Mouse (Mus musculus) forebrain, embryonic 16.5 days (tissue): ENCODE results near the gene Hist1h2ak. TPM values are rescaled to one million over a fixed set of nuclear protein-coding genes. Genes with fewer than 3 reads are reported as not detected.
"Not testable (repeated sequence)": the region's sequence is repeated elsewhere in the genome, so short reads cannot be mapped to it uniquely, and the experiment has no call there.

ENCODE experiments used
- ATAC-seq: fragments of 200-750 bp; cut with Nextera tagmentation; 2 replicates; pipeline ENCODE4 v1.8.0; 2017; ENCODE audit warnings: mild to moderate bottlenecking, moderate library complexity
- H3K27ac ChIP-seq: fragments of 300-500 bp; sonication (generic); 2 replicates; pipeline ENCODE4 v1.5.1; 2014; ENCODE audit warnings: low read length, control low read depth
- H3K27me3 ChIP-seq: fragments of 300-500 bp; sonication (generic); replicated peaks from 2 replicates; pipeline ENCODE4 v1.6.1; 2014; ENCODE audit warnings: low read length; ENCODE audit not compliant: control insufficient read depth, insufficient read depth
- H3K36me3 ChIP-seq: fragments of 300-500 bp; sonication (generic); 2 replicates; pipeline ENCODE4 v1.6.1; 2014; ENCODE audit not compliant: control insufficient read depth, insufficient read depth
- H3K4me1 ChIP-seq: fragments of 300-500 bp; sonication (generic); replicated peaks from 2 replicates; pipeline ENCODE4 v1.6.1; 2014; ENCODE audit warnings: low read length; ENCODE audit not compliant: control insufficient read depth, insufficient read depth
- H3K4me2 ChIP-seq: fragments of 300-500 bp; sonication (generic); 2 replicates; pipeline ENCODE4 v1.6.1; 2014; ENCODE audit warnings: mild to moderate bottlenecking, low read length, control low read depth
- H3K4me3 ChIP-seq: fragments of 300-500 bp; sonication (generic); replicated peaks from 2 replicates; pipeline ENCODE4 v1.5.1; 2014; ENCODE audit warnings: mild to moderate bottlenecking, low read length, control low read depth
- H3K9ac ChIP-seq: fragments of 300-500 bp; sonication (generic); replicated peaks from 2 replicates; pipeline ENCODE4 v1.6.1; 2014; ENCODE audit warnings: low read depth, low read length, control low read depth
- H3K9me3 ChIP-seq: fragments of 300-500 bp; sonication (generic); 2 replicates; pipeline ENCODE4 v1.6.1; 2016; ENCODE audit warnings: low read length; ENCODE audit not compliant: control insufficient read depth
- WGBS: fragments of 180-500 bp; shearing (Covaris S2); extraction: QIAGEN DNeasy Blood & Tissue Kit; methylation state at CpG from one replicate; pipeline ENCODE4 v1.1.7; 2014; 5-methylcytosine and 5-hydroxymethylcytosine counted together
- polyA plus RNA-seq: library from polyadenylated mRNA; unstranded; fragments of >200 nt; fragmentation: Nextera tagmentation; extraction: Ambion mirVana; gene quantifications from 2 replicates; pipeline ENCODE4 v1.2.1, GENCODE M21; 2015

Hist1h2ak gene
- polyA plus RNA-seq, 1 experiment from 2014 or later: 12.3 TPM

DNA sequence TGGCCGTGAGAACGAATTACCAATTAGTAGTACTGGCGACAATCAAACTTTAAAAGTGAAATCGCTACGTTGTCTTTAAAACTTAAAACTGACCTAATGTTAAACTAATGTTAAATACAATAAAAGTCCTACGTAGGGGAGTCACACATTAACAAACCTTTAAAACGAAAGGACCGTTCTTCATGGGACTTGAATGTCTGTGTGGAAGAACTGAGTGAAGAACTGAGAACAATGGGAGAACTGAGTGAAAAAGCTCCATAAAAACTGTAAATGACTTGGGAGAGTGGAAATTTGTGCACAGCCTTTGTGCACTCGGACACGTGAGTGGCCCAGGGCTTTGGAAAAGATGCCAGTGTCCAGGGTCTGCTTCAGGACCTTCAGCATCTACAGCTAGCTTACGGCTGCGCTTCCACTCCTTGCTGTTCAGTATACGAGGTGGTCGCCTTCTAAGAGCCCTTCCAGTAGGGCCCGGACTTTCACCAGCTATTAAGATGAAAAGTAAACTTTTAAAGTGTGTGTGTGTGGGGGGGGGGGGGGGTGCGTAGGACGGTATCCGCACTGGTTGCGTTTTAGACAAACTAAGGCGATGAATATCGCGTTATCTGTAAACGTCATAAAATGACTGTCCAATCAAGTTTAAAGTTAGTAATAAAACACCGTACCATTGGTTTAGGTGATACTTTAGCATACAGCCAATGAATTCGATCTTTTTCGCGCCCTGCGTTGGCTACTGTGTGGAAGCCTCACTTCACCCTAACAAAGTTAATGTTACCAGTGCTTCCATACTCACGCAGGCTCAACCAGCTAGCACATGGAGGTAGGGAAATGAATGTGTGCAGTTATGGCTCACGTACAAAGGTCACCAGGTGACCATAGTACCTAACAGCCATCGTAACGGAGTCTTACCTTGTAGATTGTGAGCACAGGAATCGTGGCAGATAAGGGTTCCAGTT, 25.5 kb upstream of the Hist1h2ak start:
- Histone ChIP-seq H3K4me1 (peaks cover 28% of the 10 kb centered on the region), H3K36me3 (no peaks in the 10 kb centered on the region), H3K9me3 (no peaks in the 10 kb centered on the region), H3K27me3 (no peaks in the 10 kb centered on the region), H3K4me2 (peak overlapping the region; percentile 95), H3K4me3 (peak overlapping the region; percentile 71), H3K27ac (peak overlapping the region; percentile 87), H3K9ac (peak overlapping the region; percentile 71)
- ATAC-seq: peak; percentile 93
- 3% methylated on average over 33 of the region's 33 CpGs for WGBS

DNA sequence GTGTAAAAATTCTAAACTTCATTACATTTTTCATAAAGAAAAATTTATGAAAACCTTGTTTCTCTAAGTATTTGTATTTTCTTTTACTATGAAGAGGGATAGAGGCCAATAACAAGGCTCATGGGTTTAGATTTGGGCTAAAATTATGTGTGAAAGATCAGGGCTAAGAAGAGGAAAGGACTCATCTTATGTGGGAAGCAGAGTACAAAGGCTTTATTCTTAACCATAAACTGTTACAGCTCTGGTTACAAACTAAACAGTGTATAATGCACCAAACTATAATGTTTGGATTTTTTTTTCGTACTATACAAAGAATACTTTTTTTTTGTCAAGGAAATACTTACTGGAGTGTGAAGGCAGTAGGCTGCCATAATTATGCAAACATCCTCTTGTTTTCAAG, 2.1 kb upstream of the Hist1h2ak start:
- Histone ChIP-seq H3K27ac (no peak overlapping the region), H3K4me2 (no peak overlapping the region), H3K36me3 (no peaks in the 10 kb centered on the region), H3K4me3 (no peak overlapping the region), H3K27me3 (no peaks in the 10 kb centered on the region), H3K4me1 (peaks cover 11% of the 10 kb centered on the region), H3K9me3 (no peaks in the 10 kb centered on the region), H3K9ac (no peak overlapping the region)
- no peak for ATAC-seq
- WGBS: 61% methylated on average over 1 of the region's 1 CpGs

- not testable (repeated sequence) for H3K27me3 ChIP-seq, H3K9me3 ChIP-seq, ATAC-seq, H3K36me3 ChIP-seq
- Histone ChIP-seq H3K4me1 (peaks cover 11% of the 10 kb centered on the region), H3K4me3 (peak overlapping the region; percentile 51), H3K9ac (0 out of 2 replicates have a peak overlapping the region, but pooled peaks have one; percentile 29), H3K27ac (peak overlapping the region; percentile 86), H3K4me2 (peak overlapping the region; percentile 66)
- 0% methylated on average over 8 of the region's 26 CpGs for WGBS
Measured at GRCm38 (mm10) chr13:21754294-21755001, 821 bp upstream of the Hist1h2ak start.

DNA sequence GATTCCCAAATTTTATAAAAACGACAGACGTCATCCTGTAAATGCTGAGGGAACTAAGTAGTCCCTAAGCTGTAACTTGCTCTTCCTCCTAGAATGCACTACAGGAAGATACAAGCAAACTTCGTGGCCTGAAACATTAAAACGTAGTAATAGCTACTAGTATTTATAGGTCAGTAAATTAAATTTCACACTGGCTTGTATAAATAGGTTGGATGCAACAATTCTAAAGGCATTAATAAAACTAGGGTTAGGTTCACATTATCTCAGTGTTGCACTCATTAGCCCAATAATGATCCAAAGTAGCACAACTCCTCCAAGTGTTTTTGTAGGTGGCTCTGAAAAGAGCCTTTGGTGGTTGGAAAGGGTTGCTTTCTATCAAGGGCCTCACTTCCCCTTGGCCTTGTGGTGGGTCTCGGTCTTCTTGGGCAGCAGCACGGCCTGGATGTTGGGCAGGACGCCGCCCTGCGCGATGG, 540 bp downstream of the Hist1h2ak start:
- WGBS: 1% methylated on average over 10 of the region's 10 CpGs
- peak overlapping the region; percentile 85 for H3K4me2 ChIP-seq
- H3K27ac ChIP-seq: peak overlapping the region; percentile 94

GRCm38 (mm10) chr13:21752356-21752755, 1.3 kb downstream of the Hist1h2ak start:
- WGBS: 42% methylated on average over 3 of the region's 3 CpGs
- peaks cover 19% of the 10 kb centered on the region for H3K4me1 ChIP-seq
- peak overlapping the region; percentile 25; the same call in 1 of the 2 replicates for H3K4me2 ChIP-seq
- H3K27ac ChIP-seq: peak overlapping the region; percentile 37; the same call in 1 of the 2 replicates
- ATAC-seq: no peak
- no peaks in the 10 kb centered on the region for H3K36me3 ChIP-seq
- no peaks in the 10 kb centered on the region for H3K9me3 ChIP-seq
- H3K9ac ChIP-seq: no peak overlapping the region; the same call in 1 of the 2 replicates
- no peak overlapping the region for H3K4me3 ChIP-seq
- no peaks in the 10 kb centered on the region for H3K27me3 ChIP-seq

More for the DNA sequence above, 540 bp downstream of the Hist1h2ak start:
- Histone ChIP-seq H3K9ac (peak overlapping the region; percentile 64), H3K9me3 (no peaks in the 10 kb centered on the region), H3K4me3 (peak overlapping the region; percentile 51), H3K4me1 (peaks cover 16% of the 10 kb centered on the region), H3K36me3 (no peaks in the 10 kb centered on the region), H3K27me3 (no peaks in the 10 kb centered on the region)
- no peak for ATAC-seq

DNA sequence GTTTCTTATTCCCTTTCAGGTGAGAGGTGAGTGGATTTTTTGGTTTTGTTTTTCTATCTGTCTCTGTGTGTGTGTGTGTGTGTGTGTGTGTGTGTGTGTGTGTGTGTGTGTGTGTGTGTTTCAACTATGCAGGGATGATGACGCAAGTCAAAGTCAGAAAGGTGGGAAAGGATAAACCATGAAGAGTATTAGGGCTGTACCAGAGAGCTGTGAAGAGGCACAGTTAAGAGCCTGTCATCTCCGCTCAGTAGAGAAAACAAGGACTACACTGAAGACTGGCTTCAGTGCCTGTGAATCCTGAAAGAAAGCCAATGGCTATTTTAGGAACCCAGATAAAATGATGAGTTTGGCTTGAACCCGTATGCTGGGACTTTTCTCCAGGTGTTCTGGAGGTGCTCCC, 1.8 kb downstream of the Hist1h2ak start:
- H3K4me2 ChIP-seq: no peak overlapping the region
- no peaks in the 10 kb centered on the region for H3K36me3 ChIP-seq
- H3K4me3 ChIP-seq: no peak overlapping the region
- no peak for ATAC-seq
- no peak overlapping the region for H3K27ac ChIP-seq
- no peaks in the 10 kb centered on the region for H3K9me3 ChIP-seq
- no peaks in the 10 kb centered on the region for H3K27me3 ChIP-seq
- H3K9ac ChIP-seq: no peak overlapping the region
- WGBS: 72% methylated on average over 3 of the region's 3 CpGs
- peaks cover 21% of the 10 kb centered on the region for H3K4me1 ChIP-seq

GRCm38 (mm10) chr13:21751417-21751816, 2.2 kb downstream of the Hist1h2ak start:
- H3K27me3 ChIP-seq: no peaks in the 10 kb centered on the region
- H3K4me1 ChIP-seq: peaks cover 21% of the 10 kb centered on the region
- no peak overlapping the region for H3K4me2 ChIP-seq
- no peak overlapping the region for H3K4me3 ChIP-seq
- ATAC-seq: no peak
- no peak overlapping the region for H3K9ac ChIP-seq
- no peaks in the 10 kb centered on the region for H3K36me3 ChIP-seq
- no peak overlapping the region for H3K27ac ChIP-seq
- no peaks in the 10 kb centered on the region for H3K9me3 ChIP-seq

DNA sequence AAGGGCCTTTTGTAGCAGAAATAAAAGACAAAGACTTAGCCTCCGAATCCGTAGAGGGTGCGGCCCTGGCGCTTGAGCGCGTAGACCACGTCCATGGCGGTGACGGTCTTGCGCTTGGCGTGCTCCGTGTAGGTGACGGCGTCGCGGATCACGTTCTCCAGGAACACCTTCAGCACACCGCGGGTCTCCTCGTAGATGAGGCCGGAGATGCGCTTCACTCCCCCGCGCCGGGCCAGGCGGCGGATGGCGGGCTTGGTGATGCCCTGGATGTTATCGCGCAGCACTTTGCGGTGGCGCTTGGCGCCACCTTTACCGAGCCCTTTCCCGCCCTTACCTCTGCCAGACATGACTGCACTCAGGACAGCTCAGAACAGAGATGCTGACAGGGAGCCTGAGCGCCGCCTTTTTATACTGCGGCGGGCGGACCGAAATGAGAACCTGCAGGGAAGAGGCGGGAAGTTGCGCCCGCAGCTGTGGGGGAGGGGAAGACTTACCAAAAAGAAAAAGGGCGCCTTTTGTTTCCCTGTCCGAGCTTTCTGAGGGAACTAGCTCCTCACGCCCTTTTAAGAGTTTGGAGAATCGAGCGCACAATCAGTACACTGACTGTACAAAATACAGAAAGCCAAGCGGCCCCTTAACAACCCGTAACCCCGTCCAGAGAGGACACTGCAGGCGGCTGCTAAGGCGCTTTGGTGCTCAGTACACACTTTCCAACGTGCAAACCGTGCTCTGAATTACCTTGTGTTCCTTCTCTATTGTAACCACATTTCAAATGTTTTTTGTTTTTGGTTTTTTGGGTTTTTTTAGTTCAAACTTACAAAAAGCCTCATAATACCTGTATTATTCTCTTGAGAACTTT, 3.2 kb downstream of the Hist1h2ak start, which contains the start of gene Hist1h4k:
Hist1h4k (minus strand) TSS at position 347 of the 859 bp plus-strand sequence.
- peak within 1 kb of the TSS; percentile 70 for H3K4me3 ChIP-seq
- peaks cover 21% of the 10 kb centered on the region for H3K4me1 ChIP-seq
- H3K4me2 ChIP-seq: peak within 1 kb of the TSS; percentile 82
- H3K36me3 ChIP-seq, H3K9me3 ChIP-seq, H3K27me3 ChIP-seq: not testable (repeated sequence)
- peak; percentile 85 for ATAC-seq
- peak within 1 kb of the TSS; percentile 63 for H3K9ac ChIP-seq
- H3K27ac ChIP-seq: peak within 1 kb of the TSS; percentile 92
- under 1% methylated on average over 44 of the region's 56 CpGs for WGBS
